13 mouse cellular contexts compared by ENCODE assay signal in the genomic region with DNA sequence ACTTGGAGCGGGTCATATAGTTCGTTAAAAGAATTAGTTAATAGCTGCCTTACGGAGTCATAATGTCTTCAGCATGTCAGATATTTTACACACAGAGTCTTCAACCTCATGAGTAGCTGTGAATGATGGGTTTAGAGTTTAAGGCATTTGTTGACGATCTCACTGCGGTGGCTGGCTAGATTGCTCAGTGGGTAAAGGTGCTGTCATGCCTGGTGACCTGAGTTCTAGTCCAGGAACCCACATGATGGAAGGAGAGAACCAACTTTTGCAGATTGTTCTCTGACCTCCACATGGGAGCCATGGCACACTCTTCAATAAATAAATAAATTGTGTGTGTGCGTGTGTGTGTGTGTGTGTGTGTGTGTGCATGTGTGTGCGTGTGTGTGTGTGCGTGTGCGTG. TPM values are rescaled to one million over a fixed set of nuclear protein-coding genes. Genes with fewer than 3 reads are reported as not detected.
DNase-seq lines count a peak whose midpoint lies in the region; ATAC-seq and TF ChIP-seq lines count a peak whose summit lies in the region.
"Had no signal": no experiment of that assay in that cellular context is flagged by ENCODE, and none has a peak within 500 bp of the region (broad histone marks: within the 10 kb centered on the region; RNA-seq: fewer than 3 reads in every experiment).

No protein-coding gene starts in this region.

- no peaks in the 10 kb centered on the region for H3K27me3 ChIP-seq in heart, embryonic 16.5 days (ENCODE audit: control insufficient read depth, insufficient read depth, low read length)
- H3K27me3 ChIP-seq in liver, adult 2 months (ENCODE audit: control insufficient read depth, insufficient read depth, low read length) = no peaks in the 10 kb centered on the region
- no peaks in the 10 kb centered on the region for H3K27me3 ChIP-seq in embryonic facial prominence, embryonic 15.5 days
- no peaks in the 10 kb centered on the region for H3K27me3 ChIP-seq in liver, embryonic 11.5 days (replicated peaks; ENCODE audit: control insufficient read depth, insufficient read depth, low read length)
- H3K27me3 ChIP-seq: CH12.LX had no signal

- H3K9ac ChIP-seq in heart, embryonic 16.5 days (ENCODE audit: low read length) = peak overlapping the region; percentile 69; the same call in 1 of the 2 replicates
- H3K9ac ChIP-seq in liver, adult 2 months (ENCODE audit: low read depth, low read length) = peak overlapping the region; percentile 24; the same call in 1 of the 2 replicates
- H3K9ac ChIP-seq in embryonic facial prominence, embryonic 15.5 days = peak overlapping the region; percentile 1; the same call in 1 of the 2 replicates
- no peak overlapping the region for H3K9ac ChIP-seq in liver, embryonic 11.5 days (ENCODE audit: low read depth, low read length)

- peak overlapping the region; percentile 95 for H3K27ac ChIP-seq in heart, embryonic 16.5 days (ENCODE audit: low read length)
- H3K27ac ChIP-seq in liver, adult 2 months (replicated peaks; ENCODE audit: insufficient read depth, low read depth, low read length) = peak overlapping the region; percentile 49
- peak overlapping the region; percentile 86 for H3K27ac ChIP-seq in embryonic facial prominence, embryonic 15.5 days (replicated peaks)
- no peak overlapping the region for H3K27ac ChIP-seq in liver, embryonic 11.5 days (ENCODE audit: low read depth, low read length)

- TF ChIP-seq CTCF in liver, adult 2 months (IDR thresholded peaks at IDR 0.05; ENCODE audit: low read depth, low read length) = no peak

- no peak for ATAC-seq in heart, embryonic 16.5 days (replicated peaks; ENCODE audit: extremely low read depth, insufficient read depth, low FRiP score)
- ATAC-seq in embryonic facial prominence, embryonic 15.5 days (ENCODE audit: insufficient number of reproducible peaks, low FRiP score, low TSS enrichment, low read depth) = no peak
- ATAC-seq in liver, embryonic 11.5 days (replicated peaks; ENCODE audit: low FRiP score) = no peak
- no peak for ATAC-seq in megakaryocyte progenitor cell, adult 5-6 weeks (replicated peaks; ENCODE audit: poor library complexity)
- ATAC-seq: inflammation-experienced regulatory T-cells, adult 6 months had no signal

- no peaks in the 10 kb centered on the region for H3K36me3 ChIP-seq in heart, embryonic 16.5 days (ENCODE audit: control insufficient read depth, insufficient read depth)
- H3K36me3 ChIP-seq in liver, adult 2 months (ENCODE audit: control insufficient read depth, insufficient read depth, low read length) = no peaks in the 10 kb centered on the region
- H3K36me3 ChIP-seq in embryonic facial prominence, embryonic 15.5 days = no peaks in the 10 kb centered on the region
- H3K36me3 ChIP-seq in liver, embryonic 11.5 days (ENCODE audit: control insufficient read depth, insufficient read depth, low read length) = no peaks in the 10 kb centered on the region

- H3K79me2 ChIP-seq in liver, adult 2 months (ENCODE audit: control insufficient read depth, insufficient read depth, low read length) = 0 out of 2 replicates have a peak, but pooled peaks cover 3% of the 10 kb centered on the region

- H3K9me3 ChIP-seq in heart, embryonic 16.5 days (replicated peaks; ENCODE audit: control insufficient read depth, low read length) = no peaks in the 10 kb centered on the region
- no peaks in the 10 kb centered on the region for H3K9me3 ChIP-seq in embryonic facial prominence, embryonic 15.5 days (replicated peaks)
- no peaks in the 10 kb centered on the region for H3K9me3 ChIP-seq in liver, embryonic 11.5 days (ENCODE audit: control insufficient read depth, low read length)

- no peak for TF ChIP-seq POLR2A in liver, adult 2 months (IDR thresholded peaks at IDR 0.05; ENCODE audit: extremely low read depth, insufficient read depth, low read length)

- peaks cover 27% of the 10 kb centered on the region for H3K4me1 ChIP-seq in heart, embryonic 16.5 days (ENCODE audit: control insufficient read depth, insufficient read depth, low read length)
- H3K4me1 ChIP-seq in liver, adult 2 months (ENCODE audit: control insufficient read depth, insufficient read depth, low read length) = peaks cover 16% of the 10 kb centered on the region
- peaks cover 29% of the 10 kb centered on the region for H3K4me1 ChIP-seq in embryonic facial prominence, embryonic 15.5 days
- peaks cover 24% of the 10 kb centered on the region for H3K4me1 ChIP-seq in liver, embryonic 11.5 days (replicated peaks; ENCODE audit: control insufficient read depth, insufficient read depth, low read length)

- no peak for DNase-seq in heart, adult 8-10 months (ENCODE audit: low spot score)
- peak; percentile 52 for DNase-seq in liver, adult 2 months (ENCODE audit: extremely low read depth, low read depth, low spot score)
- no peak for DNase-seq in liver
- DNase-seq in liver, embryonic 11.5 days (ENCODE audit: low spot score) = no peak
- DNase-seq in adrenal gland, adult 8-10 months = no peak

- H3K4me3 ChIP-seq in heart, embryonic 16.5 days (ENCODE audit: low read length) = peak overlapping the region; percentile 72
- peak overlapping the region; percentile 34 for H3K4me3 ChIP-seq in liver, adult 2 months (ENCODE audit: insufficient read depth, low read depth, low read length)
- H3K4me3 ChIP-seq in embryonic facial prominence, embryonic 15.5 days (replicated peaks) = peak overlapping the region; percentile 51; the same call in 1 of the 2 replicates
- H3K4me3 ChIP-seq in liver, embryonic 11.5 days (ENCODE audit: low read depth, low read length) = no peak overlapping the region
- H3K4me3 ChIP-seq: erythroblast, embryonic 14.5 days had no signal

- H3K4me2 ChIP-seq in heart, embryonic 16.5 days (ENCODE audit: low read depth, low read length) = peak overlapping the region; percentile 92
- H3K4me2 ChIP-seq in embryonic facial prominence, embryonic 15.5 days (replicated peaks) = peak overlapping the region; percentile 73
- H3K4me2 ChIP-seq in liver, embryonic 11.5 days = peak overlapping the region; percentile 89

- WGBS in heart, embryonic 16.5 days = 86% methylated on average over 9 of the region's 9 CpGs
- 53% methylated on average over 9 of the region's 9 CpGs for WGBS in liver, adult 2 months
- 78% methylated on average over 9 of the region's 9 CpGs for WGBS in embryonic facial prominence, embryonic 15.5 days
- 87% methylated on average over 9 of the region's 9 CpGs for WGBS in liver, embryonic 11.5 days

RNA-seq across cellular contexts. Expression of a gene that starts 1.6 kb away (rescaled TPM):
- polyA plus RNA-seq in heart, embryonic 16.5 days (2015; fragmentation: Nextera tagmentation; extraction: Ambion mirVana) = 9.6 and 10.5 TPM in 2 replicates
- 10 to 100 TPM in 1 of 4 experiments, 1 to 10 TPM in 3; 6.8 to 10.7 (median 9.1) TPM for total RNA-seq in heart, adult 8-10 months (2022)
- total RNA-seq in liver, adult 2 months (2014; rRNA removed) = 74.7 and 78.2 TPM in 2 replicates
- polyA plus RNA-seq in liver, adult 2 months (2012; rRNA removed) = 79.3 and 116 TPM in 2 replicates
- polyA plus RNA-seq in embryonic facial prominence, embryonic 15.5 days (2015; fragmentation: Nextera tagmentation; extraction: Ambion mirVana) = 15.7 and 17.7 TPM in 2 replicates
- polyA plus RNA-seq in liver, embryonic 11.5 days (2014; fragmentation: Nextera tagmentation; extraction: Ambion mirVana) = 7.9 and 8.5 TPM in 2 replicates
- 14.0 and 21.2 TPM in 2 replicates for total RNA-seq in megakaryocyte progenitor cell, adult 5-6 weeks (2015)
- 14.5 and 16.2 TPM in 2 replicates for total RNA-seq in megakaryocyte progenitor cell, adult 5-6 weeks (2017)
- 10 to 100 TPM; 13.9 to 21.7 (median 19.0) TPM for total RNA-seq in adrenal gland, adult 8-10 months (2022)
- polyA plus RNA-seq: erythroblast, embryonic 14.5 days had no signal

RNA-seq across cellular contexts. Expression of a gene that starts 14.1 kb away (rescaled TPM):
- polyA plus RNA-seq in heart, embryonic 16.5 days (2015; fragmentation: Nextera tagmentation; extraction: Ambion mirVana) = 2.6 and 2.8 TPM in 2 replicates
- 10 to 100 TPM; 20.5 to 28.9 (median 23.9) TPM for total RNA-seq in heart, adult 8-10 months (2022)
- total RNA-seq in liver, adult 2 months (2014; rRNA removed) = 0.47 and 1.6 TPM in 2 replicates
- 5.6 and 6.6 TPM in 2 replicates for polyA plus RNA-seq in liver, adult 2 months (2012; rRNA removed)
- 4.1 and 4.5 TPM in 2 replicates for polyA plus RNA-seq in embryonic facial prominence, embryonic 15.5 days (2015; fragmentation: Nextera tagmentation; extraction: Ambion mirVana)
- 0.42 and 0.67 TPM in 2 replicates for polyA plus RNA-seq in liver, embryonic 11.5 days (2014; fragmentation: Nextera tagmentation; extraction: Ambion mirVana)
- total RNA-seq in megakaryocyte progenitor cell, adult 5-6 weeks (2015) = not detected in 2 replicates
- total RNA-seq in megakaryocyte progenitor cell, adult 5-6 weeks (2017) = not detected in 2 replicates
- total RNA-seq in adrenal gland, adult 8-10 months (2022) = 10 to 100 TPM in 2 of 4 experiments, 1 to 10 TPM in 2; 3.3 to 15.4 (median 9.4) TPM
- total RNA-seq: megakaryocyte-erythroid progenitor cell, adult 5-6 weeks had no signal
- polyA plus RNA-seq: erythroblast, embryonic 14.5 days had no signal

RNA-seq across cellular contexts. Expression of a gene that starts 54.8 kb away (rescaled TPM):
- polyA plus RNA-seq in heart, embryonic 16.5 days (2015; fragmentation: Nextera tagmentation; extraction: Ambion mirVana) = 0.21 and 0.42 TPM in 2 replicates
- under 1 TPM; 0.32 to 0.94 (median 0.55) TPM for total RNA-seq in heart, adult 8-10 months (2022)
- total RNA-seq in liver, adult 2 months (2014; rRNA removed) = under 0.01 and 0.07 TPM in 2 replicates
- polyA plus RNA-seq in liver, adult 2 months (2012; rRNA removed) = not detected in 2 replicates
- 1.6 and 2.3 TPM in 2 replicates for polyA plus RNA-seq in embryonic facial prominence, embryonic 15.5 days (2015; fragmentation: Nextera tagmentation; extraction: Ambion mirVana)
- not detected in 2 replicates for polyA plus RNA-seq in liver, embryonic 11.5 days (2014; fragmentation: Nextera tagmentation; extraction: Ambion mirVana)
- total RNA-seq in megakaryocyte progenitor cell, adult 5-6 weeks (2015) = 0.07 and 0.15 TPM in 2 replicates
- not detected in 2 replicates for total RNA-seq in megakaryocyte progenitor cell, adult 5-6 weeks (2017)
- total RNA-seq in adrenal gland, adult 8-10 months (2022) = 100 to 1,000 TPM in 2 of 4 experiments, 10 to 100 TPM in 2; 29.5 to 113 (median 69.5) TPM
- total RNA-seq: megakaryocyte-erythroid progenitor cell, adult 5-6 weeks; neutrophil, adult 5-6 weeks had no signal
- polyA plus RNA-seq: erythroblast, embryonic 14.5 days had no signal

Comparison
In these comparisons a context has a peak if more than half of its experiments do, and no peak if none do; other contexts are left out.
1. RNA of a gene that starts 54.8 kb away (total RNA-seq): 29.5 to 113 TPM in adrenal gland, adult 8-10 months; 0.32 to 0.94 TPM in heart, adult 8-10 months, 0.07 to 0.15 TPM in megakaryocyte progenitor cell, adult 5-6 weeks and under 0.01 to 0.07 TPM in liver, adult 2 months; every median in the first group is over 10 times any median in the second.
2. Peak in every context shown above with its lines, with median percentiles within 50 percentile points of each other: H3K4me2 ChIP-seq.